Mouse (Mus musculus) limb, embryonic 14.5 days (tissue): ENCODE measurements around the gene Rps18. TPM values are rescaled to one million over a fixed set of nuclear protein-coding genes. Genes with fewer than 3 reads are reported as not detected.
"Not testable (repeated sequence)": the region's sequence is repeated elsewhere in the genome, so short reads cannot be mapped to it uniquely, and the experiment has no call there.

Source experiments
- ATAC-seq: fragments of 200-750 bp; cut with Nextera tagmentation; 2 replicates; pipeline ENCODE4 v1.8.0; 2017; ENCODE audit warnings: low read depth, moderate number of reproducible peaks, moderate TSS enrichment; ENCODE audit not compliant: low FRiP score
- DNase-seq: peaks from one replicate; pipeline ENCODE4 v3.0.0-alpha.2; 2015; ENCODE audit warnings: low spot score
- H3K27ac ChIP-seq: fragments of 300-500 bp; sonication (generic); replicated peaks from 2 replicates; pipeline ENCODE4 v1.5.1; 2014; ENCODE audit warnings: low read depth, mild to moderate bottlenecking, low read length, moderate library complexity, mixed read lengths
- H3K27me3 ChIP-seq: fragments of 300-500 bp; sonication (generic); 2 replicates; pipeline ENCODE4 v1.6.1; 2014; ENCODE audit warnings: low read length, mixed read lengths; ENCODE audit not compliant: control insufficient read depth, insufficient read depth
- H3K36me3 ChIP-seq: fragments of 300-500 bp; sonication (generic); 2 replicates; pipeline ENCODE4 v1.6.1; 2014; ENCODE audit warnings: mild to moderate bottlenecking, low read length, moderate library complexity, mixed read lengths; ENCODE audit not compliant: control insufficient read depth, insufficient read depth
- H3K4me1 ChIP-seq: fragments of 300-500 bp; sonication (generic); 2 replicates; pipeline ENCODE4 v1.6.1; 2014; ENCODE audit warnings: antibody characterized with exemption, low read length, mixed read lengths; ENCODE audit not compliant: control insufficient read depth, insufficient read depth
- H3K4me2 ChIP-seq: fragments of 300-500 bp; sonication (generic); replicated peaks from 2 replicates; pipeline ENCODE4 v1.6.1; 2014; ENCODE audit warnings: low read depth, mild to moderate bottlenecking, low read length, moderate library complexity; ENCODE audit not compliant: severe bottlenecking
- H3K4me3 ChIP-seq: fragments of 300-500 bp; sonication (generic); replicated peaks from 2 replicates; pipeline ENCODE4 v1.5.1; 2014; ENCODE audit warnings: low read length
- H3K9ac ChIP-seq: fragments of 300-500 bp; sonication (generic); 2 replicates; pipeline ENCODE4 v1.6.1; 2014; ENCODE audit warnings: mild to moderate bottlenecking, low read depth, low read length, moderate library complexity; ENCODE audit not compliant: severe bottlenecking
- H3K9me3 ChIP-seq: fragments of 300-500 bp; sonication (generic); 2 replicates; pipeline ENCODE4 v1.6.1; 2016; ENCODE audit warnings: low read length; ENCODE audit not compliant: control insufficient read depth
- POLR2A ChIP-seq: fragments of 200-500 bp; IDR thresholded peaks from 2 replicates; pipeline ENCODE4 v1.8.0; 2012; ENCODE audit warnings: inconsistent platforms, mild to moderate bottlenecking, moderate library complexity, borderline replicate concordance; ENCODE audit not compliant: insufficient read depth, insufficient read length; ENCODE audit errors: extremely low read depth
- WGBS: fragments of 180-500 bp; shearing (Covaris S2); extraction: QIAGEN DNeasy Blood & Tissue Kit; methylation state at CpG from one replicate; pipeline ENCODE4 v1.1.7; 2014; 5-methylcytosine and 5-hydroxymethylcytosine counted together
- polyA plus RNA-seq, 2 experiments: library from polyadenylated mRNA; depleted of rRNA in 1 of 2; stranded (reverse) in 1 of 2; unstranded in 1 of 2; fragments of >200 nt; fragmentation: Nextera tagmentation in 1 of 2; extraction: Ambion mirVana in 1 of 2; gene quantifications; 2 replicates each; pipeline versions ENCODE4 v1.2.1 to v1.2.3; 2012 to 2014

Gene Rps18
- polyA plus RNA-seq, 2 experiments: 1,284 to 2,245 TPM

DNA sequence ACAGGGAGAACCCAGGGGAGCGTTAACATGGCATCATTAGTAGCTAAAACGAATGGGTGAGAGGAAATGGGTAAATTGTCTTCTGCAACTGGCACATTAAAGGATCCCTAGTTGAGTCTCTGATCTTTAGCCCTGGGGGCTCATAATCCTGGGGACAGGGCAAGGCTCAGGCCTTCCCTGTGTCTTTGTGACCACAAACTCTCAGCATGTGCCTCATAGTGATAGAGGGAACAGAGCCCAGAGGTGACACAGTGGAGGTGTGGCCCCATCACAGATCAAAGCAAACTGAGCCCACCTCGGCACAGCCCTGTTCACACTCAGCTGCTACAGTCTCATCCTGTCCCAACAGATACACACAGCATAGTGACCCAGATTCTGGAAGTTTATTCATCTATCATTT is 39.9 kb upstream of the Rps18 start:
- Histone ChIP-seq H3K4me3 (no peak overlapping the region), H3K36me3 (no peaks in the 10 kb centered on the region), H3K4me2 (no peak overlapping the region), H3K9ac (no peak overlapping the region), H3K27ac (no peak overlapping the region), H3K4me1 (no peaks in the 10 kb centered on the region), H3K9me3 (no peaks in the 10 kb centered on the region), H3K27me3 (peaks cover 14% of the 10 kb centered on the region; the same call in 1 of the 2 replicates)
- DNase-seq: no peak
- ATAC-seq: no peak
- WGBS: 20% methylated on average over 3 of the region's 3 CpGs
- no peak for TF ChIP-seq POLR2A

- no peak overlapping the region for H3K27ac ChIP-seq
- H3K9ac ChIP-seq: no peak overlapping the region
- no peaks in the 10 kb centered on the region for H3K9me3 ChIP-seq
- no peaks in the 10 kb centered on the region for H3K36me3 ChIP-seq
- TF ChIP-seq POLR2A: no peak
- 83% methylated on average over 8 of the region's 8 CpGs for WGBS
- peaks cover 7% of the 10 kb centered on the region; the same call in 1 of the 2 replicates for H3K27me3 ChIP-seq
- DNase-seq: no peak
- H3K4me1 ChIP-seq: no peaks in the 10 kb centered on the region
- H3K4me2 ChIP-seq: no peak overlapping the region
- H3K4me3 ChIP-seq: no peak overlapping the region
- no peak for ATAC-seq
Measured at GRCm38 (mm10) chr17:33994959-33995358, 39.2 kb upstream of the Rps18 start.

GRCm38 (mm10) chr17:33991788-33992664 is 36.2 kb upstream of the Rps18 start:
- ATAC-seq: no peak

DNA sequence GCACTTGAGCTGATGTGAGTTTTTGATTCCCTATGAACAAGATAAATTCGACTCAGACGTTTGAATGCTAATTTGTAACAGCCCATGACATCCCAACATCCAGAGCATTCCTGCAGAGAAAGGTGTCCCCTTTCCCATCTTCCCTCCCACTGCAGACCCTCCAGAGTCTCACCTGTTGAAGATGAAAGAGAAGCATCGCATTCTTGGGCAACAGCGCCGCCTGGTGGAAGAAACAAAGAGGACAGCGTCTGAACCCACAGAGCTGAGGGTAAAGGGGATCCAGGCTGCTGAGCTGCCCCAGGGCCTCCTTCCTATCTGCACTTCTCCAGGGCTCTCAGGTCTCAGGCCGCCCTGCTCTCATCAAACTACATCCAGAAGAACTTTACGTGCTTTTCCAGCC is 26.3 kb upstream of the Rps18 start:
- not testable (repeated sequence) for H3K9ac ChIP-seq, H3K4me1 ChIP-seq, H3K36me3 ChIP-seq, DNase-seq, H3K9me3 ChIP-seq, ATAC-seq, H3K27ac ChIP-seq
- Histone ChIP-seq H3K27me3 (peaks cover 29% of the 10 kb centered on the region), H3K4me3 (peak overlapping the region; percentile 44; the same call in 1 of the 2 replicates), H3K4me2 (peak overlapping the region; percentile 56; the same call in 1 of the 2 replicates)
- WGBS: 9% methylated on average over 8 of the region's 8 CpGs

More at GRCm38 (mm10) chr17:33991788-33992664, 36.2 kb upstream of the Rps18 start:
- 31% methylated on average over 10 of the region's 10 CpGs for WGBS
- no peak for TF ChIP-seq POLR2A
- peak; percentile 75 for DNase-seq
- no peak overlapping the region for H3K9ac ChIP-seq
- H3K27me3 ChIP-seq: no peaks in the 10 kb centered on the region
- no peaks in the 10 kb centered on the region for H3K4me1 ChIP-seq
- H3K4me2 ChIP-seq: no peak overlapping the region
- H3K36me3 ChIP-seq: no peaks in the 10 kb centered on the region
- H3K9me3 ChIP-seq: no peaks in the 10 kb centered on the region
- H3K4me3 ChIP-seq: no peak overlapping the region
- no peak overlapping the region for H3K27ac ChIP-seq

- Histone ChIP-seq H3K27ac (peak overlapping the region; percentile 61; the same call in 1 of the 2 replicates), H3K4me2 (peak overlapping the region; percentile 56)
- 1% methylated on average over 27 of the region's 27 CpGs for WGBS
Measured at GRCm38 (mm10) chr17:33981192-33981909, 25.6 kb upstream of the Rps18 start.

More at GRCm38 (mm10) chr17:33981192-33981909, 25.6 kb upstream of the Rps18 start:
- not testable (repeated sequence) for H3K9me3 ChIP-seq, H3K4me1 ChIP-seq, H3K36me3 ChIP-seq
- peak overlapping the region; percentile 44 for H3K4me3 ChIP-seq
- ATAC-seq: peak; percentile 94
- H3K27me3 ChIP-seq: peaks cover 29% of the 10 kb centered on the region
- DNase-seq: peak; percentile 96
- peak; percentile 53; the same call in 1 of the 2 replicates for TF ChIP-seq POLR2A
- peak overlapping the region; percentile 45 for H3K9ac ChIP-seq
